Mouse (Mus musculus) testis, adult 2 months (tissue): ENCODE results near the gene Map3k19. TPM values are rescaled to one million over a fixed set of nuclear protein-coding genes. Genes with fewer than 3 reads are reported as not detected.

Source experiments
- H3K27ac ChIP-seq: fragments of 200-500 bp; 2 replicates; pipeline ENCODE4 v1.5.1; 2012; ENCODE audit warnings: low read depth, low read length; ENCODE audit not compliant: control insufficient read depth, insufficient read depth
- H3K27me3 ChIP-seq: fragments of 200-500 bp; 2 replicates; pipeline ENCODE4 v1.6.1; 2012; ENCODE audit warnings: mild to moderate bottlenecking, low read length, moderate library complexity; ENCODE audit not compliant: control insufficient read depth, insufficient read depth
- H3K36me3 ChIP-seq: fragments of 200-500 bp; 2 replicates; pipeline ENCODE4 v1.6.1; 2012; ENCODE audit warnings: mild to moderate bottlenecking, low read length; ENCODE audit not compliant: control insufficient read depth, insufficient read depth
- H3K4me1 ChIP-seq: fragments of 200-500 bp; 2 replicates; pipeline ENCODE4 v1.6.1; 2012; ENCODE audit warnings: low read length; ENCODE audit not compliant: control insufficient read depth, insufficient read depth
- H3K4me3 ChIP-seq: fragments of 200-500 bp; 2 replicates; pipeline ENCODE4 v1.5.1; 2012; ENCODE audit warnings: low read depth, mild to moderate bottlenecking, low read length, moderate library complexity, mixed read lengths; ENCODE audit not compliant: control insufficient read depth
- CTCF ChIP-seq: fragments of 200-500 bp; IDR thresholded peaks from 2 replicates; pipeline ENCODE4 v1.5.1; 2012; ENCODE audit warnings: low read depth, mild to moderate bottlenecking, inconsistent platforms, low read length, moderate library complexity; ENCODE audit not compliant: control insufficient read depth, insufficient read depth, insufficient replicate concordance
- POLR2A ChIP-seq: fragments of 200-500 bp; IDR thresholded peaks from 2 replicates; pipeline ENCODE4 v1.6.1; 2012; ENCODE audit warnings: low read depth, mild to moderate bottlenecking, inconsistent platforms, low read length, moderate library complexity; ENCODE audit not compliant: control insufficient read depth
- polyA plus RNA-seq: library from polyadenylated mRNA; depleted of rRNA; stranded (reverse); fragments of >200 nt; gene quantifications from 2 replicates; pipeline ENCODE4 v1.2.3, GENCODE M21; 2012

The Map3k19 gene
- polyA plus RNA-seq, 1 experiment, result 0.02 TPM

DNA sequence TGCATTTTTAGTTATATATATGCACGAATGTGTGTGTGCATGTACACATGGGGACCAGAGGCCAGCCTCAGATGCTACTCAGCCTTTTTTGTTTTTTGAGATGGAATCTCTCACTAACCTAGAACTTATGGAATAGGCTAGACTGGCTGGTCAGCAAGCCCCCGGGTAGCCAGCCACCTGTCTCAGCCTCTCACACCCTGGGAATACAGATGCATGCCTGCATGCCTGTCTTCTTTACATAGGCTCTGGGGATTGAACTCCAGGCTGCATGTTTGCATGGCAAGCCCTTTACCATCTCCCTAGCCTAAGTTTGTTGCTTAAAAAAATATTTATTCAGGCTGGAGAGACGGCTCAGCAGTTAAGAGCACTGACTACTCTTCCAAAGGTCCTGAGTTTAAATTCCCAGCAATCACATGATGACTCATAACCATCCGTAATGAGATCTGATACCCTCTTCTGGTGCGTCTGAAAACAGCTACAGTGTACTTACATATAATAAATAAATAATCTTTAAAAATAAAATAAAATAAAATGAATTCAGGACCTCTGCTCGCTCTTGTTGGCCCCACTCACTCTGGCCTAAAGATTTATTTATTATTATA, 5.1 kb upstream of the Map3k19 start:
- H3K4me3 ChIP-seq, result no peak overlapping the region
- H3K4me1 ChIP-seq, result no peaks in the 10 kb centered on the region
- no peaks in the 10 kb centered on the region for H3K36me3 ChIP-seq
- H3K27ac ChIP-seq, result no peak overlapping the region
- TF ChIP-seq POLR2A (no peak), CTCF (no peak)
- H3K27me3 ChIP-seq, result no peaks in the 10 kb centered on the region

DNA sequence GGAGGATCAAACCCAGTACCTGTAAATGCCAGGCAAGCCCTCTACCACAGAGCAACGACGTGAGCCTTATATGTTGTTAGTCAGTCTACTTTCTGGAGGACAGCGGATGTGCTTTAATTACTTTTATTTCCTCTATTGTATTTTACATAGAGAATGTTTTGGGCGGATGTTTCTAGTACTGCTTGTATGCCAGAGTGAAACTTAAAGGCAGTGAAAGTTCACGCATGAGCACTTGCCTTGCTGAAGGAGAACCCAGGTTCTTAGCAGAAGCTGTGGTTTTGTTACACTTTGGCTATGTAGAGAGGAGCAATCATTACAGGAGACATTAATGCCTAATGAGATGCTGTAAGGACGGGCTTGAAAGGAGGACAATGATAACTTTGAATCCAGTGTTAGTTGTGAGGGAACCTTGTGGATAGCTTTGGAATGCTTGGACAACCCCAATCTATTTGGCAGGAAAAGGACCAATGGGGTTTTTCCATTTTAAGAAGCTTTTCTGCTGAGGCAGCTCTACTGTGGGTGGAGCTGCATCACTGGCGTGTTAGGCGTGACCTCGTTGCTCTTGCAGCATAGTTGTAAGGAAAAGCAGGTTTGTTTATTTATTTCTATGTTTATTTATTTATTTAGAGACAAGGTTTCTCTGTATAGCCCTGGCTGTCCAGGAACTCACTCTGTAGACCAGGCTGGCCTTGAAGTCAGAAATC, 4.3 kb upstream of the Map3k19 start:
- TF ChIP-seq CTCF (no peak), POLR2A (no peak)
- no peak overlapping the region for H3K27ac ChIP-seq
- no peaks in the 10 kb centered on the region for H3K4me1 ChIP-seq
- no peaks in the 10 kb centered on the region for H3K27me3 ChIP-seq
- no peaks in the 10 kb centered on the region for H3K36me3 ChIP-seq
- H3K4me3 ChIP-seq, result no peak overlapping the region

DNA sequence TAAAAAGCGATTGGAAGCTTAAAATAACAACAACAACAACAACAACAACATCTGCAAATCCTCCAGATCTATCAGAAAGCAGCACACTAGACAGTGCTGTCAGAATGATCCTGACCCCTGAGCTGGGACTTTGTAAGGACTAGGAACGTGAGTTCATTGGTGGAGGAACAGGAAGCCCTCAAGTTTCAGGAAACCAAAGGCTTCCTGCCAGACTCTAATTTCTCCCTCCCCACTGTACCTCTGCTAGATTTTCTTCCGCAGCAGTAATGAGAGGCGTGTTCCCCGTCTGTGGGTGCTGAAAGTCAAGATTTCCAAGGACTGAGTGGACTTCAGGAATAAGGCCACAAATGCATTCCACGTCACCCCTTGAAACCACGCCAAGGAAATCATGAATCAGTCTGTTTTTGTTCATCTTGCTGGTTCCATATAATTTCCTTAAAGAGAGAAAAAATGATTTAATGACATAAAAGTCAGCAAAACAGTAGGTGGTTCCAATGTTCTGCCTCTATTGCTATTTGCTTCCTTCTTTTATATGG, 4.7 kb downstream of the Map3k19 start:
- H3K27me3 ChIP-seq, result no peaks in the 10 kb centered on the region
- H3K27ac ChIP-seq, result no peak overlapping the region
- H3K4me1 ChIP-seq, result no peaks in the 10 kb centered on the region
- TF ChIP-seq POLR2A, result no peak
- TF ChIP-seq CTCF, result no peak
- no peaks in the 10 kb centered on the region for H3K36me3 ChIP-seq
- H3K4me3 ChIP-seq, result no peak overlapping the region

DNA sequence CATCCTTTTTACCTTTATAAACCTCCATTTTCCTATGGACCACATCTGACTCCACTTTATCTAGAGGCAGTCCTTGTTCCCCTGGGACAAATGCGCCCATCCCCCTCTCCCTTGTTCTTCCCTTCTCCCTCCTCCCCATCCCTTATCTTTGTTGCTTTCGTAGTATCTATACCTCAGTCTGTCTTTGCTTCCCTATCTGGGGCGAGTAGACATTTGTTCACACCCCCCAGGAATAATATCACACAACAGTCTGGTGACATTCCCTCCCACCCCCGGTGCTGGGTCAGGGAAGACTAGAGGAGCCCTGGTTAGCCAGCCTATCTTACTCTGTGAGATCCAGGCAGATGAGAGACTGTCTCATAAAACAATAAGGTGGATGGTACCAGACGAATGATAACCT, 9.4 kb downstream of the Map3k19 start:
- Histone ChIP-seq H3K4me3 (no peak overlapping the region), H3K36me3 (no peaks in the 10 kb centered on the region), H3K4me1 (no peaks in the 10 kb centered on the region), H3K27me3 (no peaks in the 10 kb centered on the region), H3K27ac (no peak overlapping the region)
- no peak for TF ChIP-seq POLR2A
- TF ChIP-seq CTCF, result no peak

DNA sequence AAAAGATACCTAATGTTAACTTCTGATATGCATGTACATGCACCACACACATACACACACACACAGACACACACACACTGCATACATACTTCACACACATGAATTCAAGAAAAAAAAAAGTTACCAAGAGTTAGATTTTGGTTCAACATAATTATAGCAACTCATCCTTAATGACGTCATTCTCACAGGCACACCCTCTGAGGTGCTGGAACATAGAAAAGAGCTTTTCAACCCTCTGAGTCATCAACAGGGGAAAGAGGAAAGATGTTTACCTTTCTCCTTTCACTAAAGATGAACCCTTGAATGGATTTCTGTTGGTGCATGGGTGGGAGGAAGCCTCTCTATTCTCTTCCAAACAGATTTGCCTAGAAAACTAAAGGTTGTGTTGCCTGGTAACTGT, 16.2 kb downstream of the Map3k19 start:
- TF ChIP-seq POLR2A (no peak), CTCF (no peak)
- Histone ChIP-seq H3K4me3 (no peak overlapping the region), H3K27me3 (no peaks in the 10 kb centered on the region), H3K4me1 (no peaks in the 10 kb centered on the region), H3K27ac (no peak overlapping the region), H3K36me3 (no peaks in the 10 kb centered on the region)

DNA sequence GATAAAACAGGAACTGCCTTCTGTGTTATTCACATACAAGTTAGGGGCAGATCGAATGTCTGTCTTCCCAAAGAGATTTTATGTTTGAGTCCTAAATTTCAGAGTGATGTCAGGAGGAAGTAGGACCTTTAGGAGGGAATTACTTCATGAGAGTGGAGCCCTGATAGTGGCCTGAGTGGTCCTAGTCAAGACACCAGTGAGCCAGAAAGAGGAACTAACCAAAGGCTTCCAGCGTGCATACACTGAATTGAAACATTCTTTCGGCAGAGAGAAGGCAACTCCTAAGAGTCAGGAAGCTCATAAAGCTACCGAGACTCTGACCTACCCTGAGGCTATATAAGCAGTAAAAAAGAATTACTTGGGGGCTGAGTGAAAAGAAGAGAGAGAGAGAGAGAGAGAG, 18.2 kb downstream of the Map3k19 start:
- TF ChIP-seq POLR2A, result no peak
- no peak for TF ChIP-seq CTCF
- Histone ChIP-seq H3K4me1 (no peaks in the 10 kb centered on the region), H3K4me3 (no peak overlapping the region), H3K27ac (no peak overlapping the region), H3K27me3 (no peaks in the 10 kb centered on the region), H3K36me3 (no peaks in the 10 kb centered on the region)

DNA sequence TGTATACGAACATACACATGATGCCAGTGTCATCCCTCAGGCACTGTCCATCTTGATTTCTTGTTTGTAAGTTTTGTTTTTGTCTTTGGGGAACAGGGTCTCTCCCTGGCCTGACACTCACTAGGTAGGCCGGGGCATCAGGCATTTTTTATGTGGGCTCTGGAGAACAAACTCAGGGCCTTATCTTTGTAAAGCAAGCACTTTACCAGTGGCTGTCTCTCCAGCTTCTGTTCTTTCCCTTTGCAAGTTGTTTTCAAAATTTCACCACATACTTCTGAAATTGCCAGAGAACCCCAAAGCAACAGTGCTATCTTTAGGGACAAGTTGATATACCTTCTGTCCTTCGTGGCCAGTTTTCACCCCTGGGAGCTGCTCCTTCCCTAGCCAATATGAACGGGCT, 20.6 kb downstream of the Map3k19 start:
- no peak overlapping the region for H3K4me3 ChIP-seq
- H3K36me3 ChIP-seq, result no peaks in the 10 kb centered on the region
- H3K27me3 ChIP-seq, result no peaks in the 10 kb centered on the region
- H3K4me1 ChIP-seq, result no peaks in the 10 kb centered on the region
- TF ChIP-seq POLR2A (no peak), CTCF (no peak)
- H3K27ac ChIP-seq, result no peak overlapping the region

DNA sequence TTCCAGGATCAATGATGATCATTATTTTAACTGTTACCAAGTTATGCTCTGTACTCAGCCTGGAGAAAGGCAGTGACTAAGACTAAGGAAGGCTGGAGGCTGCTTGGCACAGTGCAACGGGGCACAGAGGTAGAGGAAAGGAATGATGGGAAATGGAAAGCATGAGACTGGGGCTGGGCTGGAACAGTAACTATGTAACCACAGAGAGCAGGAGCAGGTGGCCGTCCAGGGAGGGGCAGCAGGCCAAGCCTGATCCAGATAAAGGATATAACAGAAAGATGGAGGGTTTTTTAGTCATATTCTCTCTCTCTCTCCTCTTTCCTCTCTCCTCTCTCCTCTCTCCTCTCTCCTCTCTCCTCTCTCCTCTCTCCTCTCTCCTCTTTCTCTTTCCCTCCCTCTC, 21.1 kb downstream of the Map3k19 start:
- Histone ChIP-seq H3K4me1 (no peaks in the 10 kb centered on the region), H3K4me3 (no peak overlapping the region), H3K27me3 (no peaks in the 10 kb centered on the region), H3K36me3 (no peaks in the 10 kb centered on the region), H3K27ac (no peak overlapping the region)
- no peak for TF ChIP-seq POLR2A
- no peak for TF ChIP-seq CTCF
